Mouse (Mus musculus): ENCODE measurements around the gene Scd4. TPM values are rescaled to one million over a fixed set of nuclear protein-coding genes. Genes with fewer than 3 reads are reported as not detected.

Gene Scd4
- polyA plus RNA-seq (2014; fragmentation: Nextera tagmentation; extraction: Ambion mirVana) = 0.09 TPM in 1 of 2 replicates, not detected in the other

- DNase-seq (ENCODE audit: low spot score) = no peak
- Histone ChIP-seq H3K27ac (replicated peaks; ENCODE audit: low read depth, low read length) (no peak within 1 kb of the TSS), H3K27me3 (ENCODE audit: control insufficient read depth, insufficient read depth, low read length) (no peaks in the 10 kb centered on the region), H3K4me3 (ENCODE audit: low read depth, low read length) (no peak within 1 kb of the TSS), H3K4me2 (ENCODE audit: low read depth, severe bottlenecking) (no peak within 1 kb of the TSS), H3K9ac (ENCODE audit: low read length) (no peak within 1 kb of the TSS), H3K36me3 (ENCODE audit: control insufficient read depth, insufficient read depth, low read length) (no peaks in the 10 kb centered on the region), H3K4me1 (ENCODE audit: control insufficient read depth, insufficient read depth, low read length) (no peaks in the 10 kb centered on the region), H3K9me3 (ENCODE audit: control insufficient read depth, low read length) (no peaks in the 10 kb centered on the region)
- no peak for ATAC-seq (ENCODE audit: insufficient number of reproducible peaks, low FRiP score, low TSS enrichment, low read depth)
- WGBS = 90% methylated on average over 10 of the region's 10 CpGs
Measured at GRCm38 (mm10) chr19:44332833-44333623, at the start of gene Scd4. Gene Scd4 (plus strand): TSS chr19:44333092.

- Histone ChIP-seq H3K4me1 (ENCODE audit: control insufficient read depth, insufficient read depth, low read length) (peaks cover 35% of the 10 kb centered on the region), H3K9ac (ENCODE audit: low read length) (peak overlapping the region; percentile 51), H3K4me3 (ENCODE audit: low read depth, low read length) (peak overlapping the region; percentile 27), H3K4me2 (ENCODE audit: low read depth, severe bottlenecking) (peak overlapping the region; percentile 51), H3K27me3 (ENCODE audit: control insufficient read depth, insufficient read depth, low read length) (no peaks in the 10 kb centered on the region), H3K9me3 (ENCODE audit: control insufficient read depth, low read length) (no peaks in the 10 kb centered on the region), H3K27ac (replicated peaks; ENCODE audit: low read depth, low read length) (peak overlapping the region; percentile 89), H3K36me3 (ENCODE audit: control insufficient read depth, insufficient read depth, low read length) (no peaks in the 10 kb centered on the region)
- no peak for ATAC-seq (ENCODE audit: insufficient number of reproducible peaks, low FRiP score, low TSS enrichment, low read depth)
- 26% methylated on average over 15 of the region's 15 CpGs for WGBS
- DNase-seq (ENCODE audit: low spot score) = peak; percentile 43
Measured at GRCm38 (mm10) chr19:44283157-44284024, 49.5 kb upstream of the Scd4 start.

GRCm38 (mm10) chr19:44284025-44284695, 48.7 kb upstream of the Scd4 start:
- H3K27ac ChIP-seq (replicated peaks; ENCODE audit: low read depth, low read length) = peak overlapping the region; percentile 89
- H3K9ac ChIP-seq (ENCODE audit: low read length) = peak overlapping the region; percentile 51
- H3K4me3 ChIP-seq (ENCODE audit: low read depth, low read length) = peak overlapping the region; percentile 27
- no peaks in the 10 kb centered on the region for H3K27me3 ChIP-seq (ENCODE audit: control insufficient read depth, insufficient read depth, low read length)
- WGBS = under 1% methylated on average over 38 of the region's 38 CpGs
- H3K36me3 ChIP-seq (ENCODE audit: control insufficient read depth, insufficient read depth, low read length) = no peaks in the 10 kb centered on the region
- DNase-seq (ENCODE audit: low spot score) = peak; percentile 98
- H3K4me1 ChIP-seq (ENCODE audit: control insufficient read depth, insufficient read depth, low read length) = peaks cover 35% of the 10 kb centered on the region
- H3K9me3 ChIP-seq (ENCODE audit: control insufficient read depth, low read length) = no peaks in the 10 kb centered on the region
- ATAC-seq (ENCODE audit: insufficient number of reproducible peaks, low FRiP score, low TSS enrichment, low read depth) = peak; percentile 99
- H3K4me2 ChIP-seq (ENCODE audit: low read depth, severe bottlenecking) = peak overlapping the region; percentile 51

- ATAC-seq (ENCODE audit: insufficient number of reproducible peaks, low FRiP score, low TSS enrichment, low read depth) (peak; percentile 20), DNase-seq (ENCODE audit: low spot score) (no peak)
Measured at GRCm38 (mm10) chr19:44284723-44285122, 48.2 kb upstream of the Scd4 start.

GRCm38 (mm10) chr19:44285554-44285953, 47.3 kb upstream of the Scd4 start:
- Histone ChIP-seq H3K4me2 (ENCODE audit: low read depth, severe bottlenecking) (no peak overlapping the region), H3K4me1 (ENCODE audit: control insufficient read depth, insufficient read depth, low read length) (peaks cover 30% of the 10 kb centered on the region), H3K9ac (ENCODE audit: low read length) (no peak overlapping the region), H3K4me3 (ENCODE audit: low read depth, low read length) (no peak overlapping the region), H3K36me3 (ENCODE audit: control insufficient read depth, insufficient read depth, low read length) (no peaks in the 10 kb centered on the region), H3K9me3 (ENCODE audit: control insufficient read depth, low read length) (no peaks in the 10 kb centered on the region), H3K27ac (replicated peaks; ENCODE audit: low read depth, low read length) (no peak overlapping the region), H3K27me3 (ENCODE audit: control insufficient read depth, insufficient read depth, low read length) (no peaks in the 10 kb centered on the region)
- 95% methylated on average over 8 of the region's 8 CpGs for WGBS
- no peak for ATAC-seq (ENCODE audit: insufficient number of reproducible peaks, low FRiP score, low TSS enrichment, low read depth)
- DNase-seq (ENCODE audit: low spot score) = no peak

More at GRCm38 (mm10) chr19:44284723-44285122, 48.2 kb upstream of the Scd4 start:
- Histone ChIP-seq H3K9me3 (ENCODE audit: control insufficient read depth, low read length) (no peaks in the 10 kb centered on the region), H3K27me3 (ENCODE audit: control insufficient read depth, insufficient read depth, low read length) (no peaks in the 10 kb centered on the region), H3K4me2 (ENCODE audit: low read depth, severe bottlenecking) (peak overlapping the region; percentile 51), H3K27ac (replicated peaks; ENCODE audit: low read depth, low read length) (peak overlapping the region; percentile 89), H3K36me3 (ENCODE audit: control insufficient read depth, insufficient read depth, low read length) (no peaks in the 10 kb centered on the region), H3K4me3 (ENCODE audit: low read depth, low read length) (peak overlapping the region; percentile 27), H3K9ac (ENCODE audit: low read length) (peak overlapping the region; percentile 35), H3K4me1 (ENCODE audit: control insufficient read depth, insufficient read depth, low read length) (peaks cover 35% of the 10 kb centered on the region)
- 3% methylated on average over 11 of the region's 11 CpGs for WGBS

- peaks cover 25% of the 10 kb centered on the region for H3K4me1 ChIP-seq (ENCODE audit: control insufficient read depth, insufficient read depth, low read length)
- DNase-seq (ENCODE audit: low spot score) = no peak
- no peaks in the 10 kb centered on the region for H3K9me3 ChIP-seq (ENCODE audit: control insufficient read depth, low read length)
- no peaks in the 10 kb centered on the region for H3K27me3 ChIP-seq (ENCODE audit: control insufficient read depth, insufficient read depth, low read length)
- H3K27ac ChIP-seq (replicated peaks; ENCODE audit: low read depth, low read length) = no peak overlapping the region
- no peak for ATAC-seq (ENCODE audit: insufficient number of reproducible peaks, low FRiP score, low TSS enrichment, low read depth)
- H3K4me2 ChIP-seq (ENCODE audit: low read depth, severe bottlenecking) = no peak overlapping the region
- no peak overlapping the region for H3K4me3 ChIP-seq (ENCODE audit: low read depth, low read length)
- no peak overlapping the region for H3K9ac ChIP-seq (ENCODE audit: low read length)
- H3K36me3 ChIP-seq (ENCODE audit: control insufficient read depth, insufficient read depth, low read length) = no peaks in the 10 kb centered on the region
- WGBS = 45% methylated on average over 2 of the region's 2 CpGs
Measured at GRCm38 (mm10) chr19:44286109-44286508, 46.8 kb upstream of the Scd4 start.

GRCm38 (mm10) chr19:44287415-44288110, 45.3 kb upstream of the Scd4 start:
- WGBS = 78% methylated on average over 11 of the region's 11 CpGs
- Histone ChIP-seq H3K4me1 (ENCODE audit: control insufficient read depth, insufficient read depth, low read length) (peaks cover 22% of the 10 kb centered on the region), H3K27ac (replicated peaks; ENCODE audit: low read depth, low read length) (no peak overlapping the region)

More at GRCm38 (mm10) chr19:44287415-44288110, 45.3 kb upstream of the Scd4 start:
- Histone ChIP-seq H3K36me3 (ENCODE audit: control insufficient read depth, insufficient read depth, low read length) (no peaks in the 10 kb centered on the region), H3K27me3 (ENCODE audit: control insufficient read depth, insufficient read depth, low read length) (no peaks in the 10 kb centered on the region), H3K9ac (ENCODE audit: low read length) (no peak overlapping the region), H3K9me3 (ENCODE audit: control insufficient read depth, low read length) (no peaks in the 10 kb centered on the region), H3K4me3 (ENCODE audit: low read depth, low read length) (no peak overlapping the region), H3K4me2 (ENCODE audit: low read depth, severe bottlenecking) (no peak overlapping the region)
- ATAC-seq (ENCODE audit: insufficient number of reproducible peaks, low FRiP score, low TSS enrichment, low read depth) (no peak), DNase-seq (ENCODE audit: low spot score) (no peak)

Measured in limb, embryonic 11.5 days (tissue).